Mouse (Mus musculus) kidney, embryonic 14.5 days (tissue): ENCODE results near the gene Sirt1. TPM values are rescaled to one million over a fixed set of nuclear protein-coding genes. Genes with fewer than 3 reads are reported as not detected.

Source experiments
- ATAC-seq: fragments of 200-750 bp; cut with Nextera tagmentation; 2 replicates; pipeline ENCODE4 v1.8.0; 2017; ENCODE audit warnings: moderate number of reproducible peaks, mild to moderate bottlenecking, moderate TSS enrichment, moderate library complexity; ENCODE audit not compliant: low FRiP score, low TSS enrichment
- H3K27ac ChIP-seq: fragments of 300-500 bp; sonication (generic); 2 replicates; pipeline ENCODE4 v1.5.1; 2014; ENCODE audit warnings: low read depth, mild to moderate bottlenecking, low read length, moderate library complexity, mixed read lengths
- H3K27me3 ChIP-seq: fragments of 300-500 bp; sonication (generic); 2 replicates; pipeline ENCODE4 v1.6.1; 2014; ENCODE audit warnings: mild to moderate bottlenecking, low read length; ENCODE audit not compliant: control insufficient read depth, insufficient read depth
- H3K36me3 ChIP-seq: fragments of 300-500 bp; sonication (generic); 2 replicates; pipeline ENCODE4 v1.6.1; 2014; ENCODE audit warnings: low read length, mixed read lengths; ENCODE audit not compliant: control insufficient read depth, insufficient read depth
- H3K4me1 ChIP-seq: fragments of 300-500 bp; sonication (generic); 2 replicates; pipeline ENCODE4 v1.6.1; 2014; ENCODE audit warnings: low read length, mixed read lengths; ENCODE audit not compliant: control insufficient read depth, insufficient read depth
- H3K4me2 ChIP-seq: fragments of 300-500 bp; sonication (generic); replicated peaks from 2 replicates; pipeline ENCODE4 v1.6.1; 2014; ENCODE audit warnings: low read depth, mild to moderate bottlenecking, low read length
- H3K4me3 ChIP-seq: fragments of 300-500 bp; sonication (generic); 2 replicates; pipeline ENCODE4 v1.5.1; 2014; ENCODE audit warnings: mild to moderate bottlenecking, low read length
- H3K9ac ChIP-seq: fragments of 300-500 bp; sonication (generic); 2 replicates; pipeline ENCODE4 v1.6.1; 2014; ENCODE audit warnings: low read depth, mild to moderate bottlenecking, low read length, moderate library complexity
- H3K9me3 ChIP-seq: fragments of 300-500 bp; sonication (generic); 2 replicates; pipeline ENCODE4 v1.6.1; 2016; ENCODE audit warnings: low read length; ENCODE audit not compliant: control insufficient read depth
- WGBS: fragments of 180-500 bp; shearing (Covaris S2); extraction: QIAGEN DNeasy Blood & Tissue Kit; methylation state at CpG from one replicate; pipeline ENCODE4 v1.1.7; 2014; 5-methylcytosine and 5-hydroxymethylcytosine counted together
- polyA plus RNA-seq: library from polyadenylated mRNA; unstranded; fragments of >200 nt; fragmentation: Nextera tagmentation; extraction: Ambion mirVana; gene quantifications from 2 replicates; pipeline ENCODE4 v1.2.1, GENCODE M21; 2014

Gene Sirt1
- 10.7 and 12.5 TPM in 2 replicates for polyA plus RNA-seq

DNA sequence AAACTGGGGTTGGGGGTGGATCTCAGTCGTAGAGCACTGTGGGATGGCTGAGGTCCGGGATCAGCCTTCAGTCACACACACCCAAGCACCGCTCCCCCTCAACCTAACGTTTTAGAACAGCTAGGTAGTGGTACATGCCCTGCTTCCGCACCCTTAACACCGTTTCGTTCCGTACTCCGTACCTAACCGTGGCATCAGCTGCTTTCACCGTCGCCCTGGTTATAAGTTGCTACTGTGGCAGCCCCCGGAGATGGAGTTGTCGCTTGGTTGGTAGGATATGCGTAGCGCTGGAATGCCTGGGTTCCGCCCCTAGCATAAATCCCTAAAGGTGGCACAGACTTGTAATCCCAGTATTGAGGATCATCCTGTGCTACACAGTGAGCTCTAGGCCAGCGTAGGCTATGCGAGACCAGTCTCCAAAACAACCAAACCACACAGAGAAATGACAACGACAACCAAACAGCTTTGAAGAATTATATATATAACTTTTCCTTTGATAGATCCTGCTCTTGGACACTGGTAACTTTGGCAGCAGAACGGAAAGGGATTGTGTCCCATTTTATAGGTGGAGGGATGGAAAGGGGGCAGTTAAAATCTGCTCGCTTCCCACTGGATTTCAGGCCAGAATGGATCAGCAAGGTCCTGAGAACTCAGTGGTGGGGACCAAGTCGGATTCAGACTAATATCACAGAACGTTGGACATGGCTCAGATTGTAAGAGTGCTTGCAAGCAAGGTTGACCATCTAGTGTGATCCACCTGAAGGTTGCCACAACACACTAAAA is at the start of gene Sirt1:
Gene Sirt1 (minus strand): TSS at position 207 of the 783 bp plus-strand sequence.
- ATAC-seq = no peak
- Histone ChIP-seq H3K9ac (peak within 1 kb of the TSS; percentile 72), H3K4me1 (no peaks in the 10 kb centered on the region), H3K27me3 (no peaks in the 10 kb centered on the region), H3K27ac (no peak within 1 kb of the TSS), H3K4me3 (peak within 1 kb of the TSS; percentile 61), H3K9me3 (no peaks in the 10 kb centered on the region), H3K36me3 (no peaks in the 10 kb centered on the region), H3K4me2 (peak within 1 kb of the TSS; percentile 88)
- 4% methylated on average over 24 of the region's 24 CpGs for WGBS

DNA sequence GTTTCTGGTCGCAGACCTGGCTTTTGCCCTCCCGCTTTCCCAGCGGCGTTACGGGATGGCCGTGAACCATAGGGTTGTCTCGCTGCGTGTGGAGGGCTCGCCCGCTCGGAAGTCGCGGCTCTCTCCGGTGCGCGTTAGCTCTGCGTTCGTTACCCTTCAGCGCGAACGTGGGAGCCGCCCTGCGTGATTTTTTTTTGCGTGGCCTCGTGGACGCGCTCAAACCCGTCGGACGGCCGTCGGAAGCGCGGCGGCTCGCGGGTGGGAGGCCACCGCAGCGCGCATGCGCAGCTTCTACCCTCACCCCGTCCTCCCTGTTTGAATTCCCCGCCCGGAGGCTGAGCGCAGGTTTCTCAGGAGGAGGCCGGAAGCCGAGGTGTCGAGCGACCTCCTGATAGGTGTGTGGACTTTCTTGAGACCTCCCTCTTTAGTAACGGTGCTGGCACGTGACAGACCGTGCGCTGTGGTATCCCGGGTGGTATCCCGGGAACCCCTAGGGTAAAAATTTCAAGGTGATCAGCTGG is 48.3 kb upstream of the Sirt1 start, which contains the start of gene Ctnna3:
Gene Ctnna3 (plus strand): TSS at position 314 of the 521 bp plus-strand sequence.
- peak within 1 kb of the TSS; percentile 72 for H3K4me3 ChIP-seq
- WGBS = under 1% methylated on average over 52 of the region's 55 CpGs
- H3K27ac ChIP-seq = peak within 1 kb of the TSS; percentile 73
- no peaks in the 10 kb centered on the region for H3K4me1 ChIP-seq
- H3K9ac ChIP-seq = peak within 1 kb of the TSS; percentile 75
- H3K27me3 ChIP-seq = no peaks in the 10 kb centered on the region
- H3K4me2 ChIP-seq = peak within 1 kb of the TSS; percentile 71
- H3K36me3 ChIP-seq = no peaks in the 10 kb centered on the region
- H3K9me3 ChIP-seq = no peaks in the 10 kb centered on the region
- ATAC-seq = peak; percentile 96

DNA sequence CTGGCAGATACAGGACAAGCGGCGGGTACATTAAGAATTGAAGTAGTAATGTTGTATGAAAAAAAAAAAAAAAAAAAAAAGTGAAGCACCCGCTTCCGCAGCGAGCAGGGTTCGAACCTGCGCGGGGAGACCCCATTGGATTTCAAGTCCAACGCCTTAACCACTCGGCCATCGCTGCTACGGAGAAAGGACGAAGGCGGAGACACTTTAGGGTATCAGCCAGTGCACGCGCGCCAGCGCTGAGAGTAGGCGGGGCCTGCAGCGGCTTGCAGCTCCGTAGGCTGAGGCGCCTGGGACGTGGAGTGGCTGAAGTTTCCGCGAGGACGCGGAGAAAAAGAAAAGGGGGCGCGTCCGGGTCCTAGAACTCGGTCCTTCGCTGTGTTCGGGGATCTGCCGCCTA is 47.9 kb upstream of the Sirt1 start:
- Histone ChIP-seq H3K4me3 (peak overlapping the region; percentile 72), H3K4me2 (peak overlapping the region; percentile 71), H3K27me3 (no peaks in the 10 kb centered on the region), H3K9ac (peak overlapping the region; percentile 75), H3K4me1 (no peaks in the 10 kb centered on the region), H3K27ac (peak overlapping the region; percentile 73), H3K36me3 (no peaks in the 10 kb centered on the region), H3K9me3 (no peaks in the 10 kb centered on the region)
- WGBS = under 1% methylated on average over 34 of the region's 34 CpGs
- ATAC-seq = peak; percentile 94

GRCm38 (mm10) chr10:63429023-63429340 is 47.5 kb upstream of the Sirt1 start:
- Histone ChIP-seq H3K4me3 (peak overlapping the region; percentile 72), H3K9me3 (no peaks in the 10 kb centered on the region), H3K4me2 (peak overlapping the region; percentile 71), H3K9ac (peak overlapping the region; percentile 58), H3K4me1 (no peaks in the 10 kb centered on the region), H3K36me3 (no peaks in the 10 kb centered on the region), H3K27ac (no peak overlapping the region), H3K27me3 (no peaks in the 10 kb centered on the region)
- WGBS = 1% methylated on average over 11 of the region's 11 CpGs
- no peak for ATAC-seq

GRCm38 (mm10) chr10:63428243-63429022 is 46.9 kb upstream of the Sirt1 start:
- Histone ChIP-seq H3K4me2 (peak overlapping the region; percentile 71), H3K27me3 (no peaks in the 10 kb centered on the region), H3K4me3 (peak overlapping the region; percentile 72), H3K27ac (no peak overlapping the region), H3K9ac (peak overlapping the region; percentile 58), H3K4me1 (no peaks in the 10 kb centered on the region), H3K36me3 (no peaks in the 10 kb centered on the region), H3K9me3 (no peaks in the 10 kb centered on the region)
- no peak for ATAC-seq
- 22% methylated on average over 19 of the region's 19 CpGs for WGBS

DNA sequence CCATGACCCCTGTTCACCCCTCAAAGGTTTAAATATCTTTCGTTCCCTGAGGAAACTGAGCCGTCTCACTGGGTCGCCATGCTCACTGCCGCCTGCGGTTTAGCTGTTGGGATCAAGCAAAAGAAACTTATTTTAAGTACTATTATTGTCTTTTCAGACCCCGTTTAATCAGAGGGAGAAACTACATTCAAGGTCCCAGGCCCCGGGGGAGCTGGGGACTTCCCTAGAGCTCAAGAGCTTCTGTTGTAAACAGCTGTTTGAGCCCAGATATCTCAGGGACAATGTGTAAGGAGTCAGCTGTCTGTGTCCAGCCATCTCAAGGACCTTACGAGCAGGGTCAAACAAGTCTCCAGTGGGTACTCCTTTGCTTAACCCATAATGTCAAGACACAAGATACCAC is 45.6 kb upstream of the Sirt1 start:
- Histone ChIP-seq H3K9ac (no peak overlapping the region), H3K4me3 (no peak overlapping the region), H3K4me1 (no peaks in the 10 kb centered on the region), H3K36me3 (no peaks in the 10 kb centered on the region), H3K4me2 (no peak overlapping the region), H3K27me3 (no peaks in the 10 kb centered on the region), H3K9me3 (no peaks in the 10 kb centered on the region), H3K27ac (no peak overlapping the region)
- ATAC-seq = no peak
- WGBS = 70% methylated on average over 8 of the region's 8 CpGs

DNA sequence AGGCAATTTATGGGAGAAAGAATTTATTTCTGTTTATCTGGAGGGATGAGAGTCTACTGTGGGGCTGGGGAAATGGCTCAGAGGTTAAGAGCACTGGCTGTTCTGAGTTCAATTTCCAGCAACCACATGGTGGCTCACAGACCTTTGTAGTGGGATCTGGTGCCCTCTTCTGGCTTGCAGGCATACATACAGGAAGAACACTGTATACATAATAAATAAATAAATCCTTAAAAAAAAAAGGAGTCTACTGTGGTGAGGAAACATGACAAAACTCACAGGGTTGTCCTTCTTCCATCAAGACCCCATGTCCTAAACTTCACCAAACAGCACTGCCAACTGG is 42.9 kb upstream of the Sirt1 start:
- ATAC-seq = no peak

GRCm38 (mm10) chr10:63423591-63424474 is 42.3 kb upstream of the Sirt1 start:
- no peak overlapping the region for H3K27ac ChIP-seq
- H3K4me3 ChIP-seq = no peak overlapping the region
- WGBS = 91% methylated on average over 9 of the region's 9 CpGs
- no peaks in the 10 kb centered on the region for H3K4me1 ChIP-seq
- no peak overlapping the region for H3K9ac ChIP-seq
- no peaks in the 10 kb centered on the region for H3K27me3 ChIP-seq
- H3K4me2 ChIP-seq = no peak overlapping the region
- no peaks in the 10 kb centered on the region for H3K9me3 ChIP-seq
- no peaks in the 10 kb centered on the region for H3K36me3 ChIP-seq
- no peak for ATAC-seq

More for the DNA sequence above, 42.9 kb upstream of the Sirt1 start:
- Histone ChIP-seq H3K4me1 (no peaks in the 10 kb centered on the region), H3K4me2 (no peak overlapping the region), H3K4me3 (no peak overlapping the region), H3K36me3 (no peaks in the 10 kb centered on the region), H3K9ac (no peak overlapping the region), H3K27me3 (no peaks in the 10 kb centered on the region), H3K27ac (no peak overlapping the region), H3K9me3 (no peaks in the 10 kb centered on the region)
